Mouse (Mus musculus): ENCODE results near the gene Gch1. TPM values are rescaled to one million over a fixed set of nuclear protein-coding genes. Genes with fewer than 3 reads are reported as not detected.

The Gch1 gene
- total and polyA plus RNA-seq, 3 experiments = 4.4 to 6.6 TPM; not detected in 1

DNA sequence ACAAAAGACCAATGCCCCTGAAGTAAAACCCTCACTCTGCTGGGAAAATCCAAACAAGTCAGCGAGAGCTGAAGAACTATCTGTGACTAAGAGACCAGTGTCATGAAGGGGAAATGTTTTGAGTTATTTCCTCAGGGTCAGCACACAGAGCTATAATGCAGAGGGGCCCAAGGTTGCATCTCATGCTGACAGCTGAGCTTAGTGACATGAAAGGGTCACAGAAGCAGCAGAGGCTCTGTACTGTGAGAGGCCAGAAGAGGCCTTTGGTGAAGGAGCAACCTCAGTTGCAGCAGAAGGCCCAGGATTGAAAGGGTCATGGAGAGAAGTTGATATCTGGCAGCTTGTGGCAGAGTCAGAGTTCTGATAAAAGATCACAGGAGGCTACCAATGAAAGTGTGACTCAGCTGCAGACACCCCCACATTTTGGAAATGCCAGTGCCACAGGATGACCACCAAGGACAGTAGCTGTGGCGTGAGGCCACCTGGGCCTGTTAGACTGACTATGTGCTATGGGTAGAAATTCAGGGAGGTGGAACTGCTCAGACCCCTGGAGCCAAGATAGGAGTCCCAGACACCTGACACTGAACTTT lies 29.1 kb downstream of the Gch1 start:
- Histone ChIP-seq H3K9ac (ENCODE audit: control insufficient read depth, low read depth, low read length, poor library complexity, severe bottlenecking) (no peak overlapping the region), H3K27ac (ENCODE audit: control insufficient read depth, low read depth, low read length) (no peak overlapping the region), H3K9me3 (replicated peaks; ENCODE audit: insufficient read depth, low read length) (no peaks in the 10 kb centered on the region), H3K79me2 (ENCODE audit: control insufficient read depth, insufficient read depth, low read length, poor library complexity) (no peaks in the 10 kb centered on the region), H3K4me3 (ENCODE audit: control insufficient read depth in 1 of 2, insufficient read depth in 1 of 2, low read depth in 2 of 2, low read length in 2 of 2) (no peak overlapping the region), H3K27me3 (ENCODE audit: control insufficient read depth in 1 of 2, insufficient read depth in 2 of 2, low read length in 2 of 2) (no peaks in the 10 kb centered on the region), H3K36me3 (ENCODE audit: control insufficient read depth in 1 of 2, insufficient read depth in 2 of 2, low read length in 2 of 2) (peaks cover 0 to 2% of the 10 kb centered on the region in 2 experiments; a peak in 2 of 4 replicates), H3K4me1 (ENCODE audit: control insufficient read depth in 1 of 2, insufficient read depth in 2 of 2, low read length in 2 of 2) (peaks cover 0 to 3% of the 10 kb centered on the region in 2 experiments; a peak in 1 of 4 replicates)
- no peak for TF ChIP-seq MXI1 (IDR thresholded peaks at IDR 0.05; ENCODE audit: low read depth, low read length)
- no peak for TF ChIP-seq BHLHE40 (IDR thresholded peaks at IDR 0.05; ENCODE audit: borderline replicate concordance, low read depth, low read length)
- no peak for TF ChIP-seq EP300 (IDR thresholded peaks at IDR 0.05; ENCODE audit: low read depth in 1 of 2, low read length in 2 of 2)
- no peak for TF ChIP-seq CHD2 (IDR thresholded peaks at IDR 0.05; ENCODE audit: low read length)
- TF ChIP-seq TCF12 (IDR thresholded peaks at IDR 0.05; ENCODE audit: low read depth, low read length) = no peak
- no peak for TF ChIP-seq RAD21 (IDR thresholded peaks at IDR 0.05; ENCODE audit: low read depth, low read length)
- TF ChIP-seq USF1 (IDR thresholded peaks at IDR 0.05; ENCODE audit: low read depth, low read length) = no peak
- TF ChIP-seq TAL1 (IDR thresholded peaks at IDR 0.05; ENCODE audit: low read length) = no peak
- TF ChIP-seq MYC (IDR thresholded peaks at IDR 0.05; ENCODE audit: low read depth, low read length) = no peak
- TF ChIP-seq JUND (IDR thresholded peaks at IDR 0.05; ENCODE audit: low read depth, low read length) = no peak
- no peak for TF ChIP-seq MAFK (IDR thresholded peaks at IDR 0.05; ENCODE audit: borderline replicate concordance, low read depth, low read length)
- TF ChIP-seq NRF1 (IDR thresholded peaks at IDR 0.05; ENCODE audit: insufficient read depth, low read depth, low read length, poor library complexity, severe bottlenecking) = no peak
- TF ChIP-seq ELF1 (IDR thresholded peaks at IDR 0.05; ENCODE audit: low read depth, low read length) = no peak
- no peak for TF ChIP-seq ZMIZ1 (IDR thresholded peaks at IDR 0.05; ENCODE audit: low read depth, low read length)
- no peak for TF ChIP-seq GATA1 (IDR thresholded peaks at IDR 0.05; ENCODE audit: low read depth, low read length)
- no peak for TF ChIP-seq POLR2A (IDR thresholded peaks at IDR 0.05; ENCODE audit: control insufficient read depth in 1 of 2, insufficient read depth in 1 of 2, low read depth in 1 of 2, low read length in 2 of 2, poor library complexity in 1 of 2)
- TF ChIP-seq ETS1 (IDR thresholded peaks at IDR 0.05; ENCODE audit: low read depth, low read length) = no peak
- no peak for TF ChIP-seq UBTF (IDR thresholded peaks at IDR 0.05; ENCODE audit: borderline replicate concordance, insufficient read depth, low read depth, low read length)
- DNase-seq (ENCODE audit: low read depth, low spot score) = no peak

GRCm38 (mm10) chr14:47154303-47154702 lies 34.9 kb downstream of the Gch1 start:
- peaks cover 0 to 5% of the 10 kb centered on the region in 2 experiments; a peak in 2 of 4 replicates for H3K4me1 ChIP-seq (ENCODE audit: control insufficient read depth in 1 of 2, insufficient read depth in 2 of 2, low read length in 2 of 2)
- no peak overlapping the region for H3K9ac ChIP-seq (ENCODE audit: control insufficient read depth, low read depth, low read length, poor library complexity, severe bottlenecking)
- no peak overlapping the region for H3K27ac ChIP-seq (ENCODE audit: control insufficient read depth, low read depth, low read length)
- H3K4me3 ChIP-seq (ENCODE audit: control insufficient read depth in 1 of 2, insufficient read depth in 1 of 2, low read depth in 2 of 2, low read length in 2 of 2) = no peak overlapping the region
- H3K36me3 ChIP-seq (ENCODE audit: control insufficient read depth in 1 of 2, insufficient read depth in 2 of 2, low read length in 2 of 2) = peaks cover 0 to 2% of the 10 kb centered on the region in 2 experiments; a peak in 1 of 4 replicates
- no peaks in the 10 kb centered on the region for H3K9me3 ChIP-seq (replicated peaks; ENCODE audit: insufficient read depth, low read length)
- H3K27me3 ChIP-seq (ENCODE audit: control insufficient read depth in 1 of 2, insufficient read depth in 2 of 2, low read length in 2 of 2) = no peaks in the 10 kb centered on the region
- DNase-seq (ENCODE audit: low read depth, low spot score) = no peak
- H3K79me2 ChIP-seq (ENCODE audit: control insufficient read depth, insufficient read depth, low read length, poor library complexity) = no peaks in the 10 kb centered on the region
- TF ChIP-seq ETS1 (IDR thresholded peaks at IDR 0.05; ENCODE audit: low read depth, low read length) (no peak), MEF2A (IDR thresholded peaks at IDR 0.05; ENCODE audit: extremely low read depth, insufficient replicate concordance, low read depth, low read length, poor library complexity, severe bottlenecking) (peak; percentile 73; the same call in 1 of the 2 replicates), NRF1 (IDR thresholded peaks at IDR 0.05; ENCODE audit: insufficient read depth, low read depth, low read length, poor library complexity, severe bottlenecking) (no peak), RCOR1 (IDR thresholded peaks at IDR 0.05; ENCODE audit: low read depth, low read length) (peak; percentile 72), SIN3A (IDR thresholded peaks at IDR 0.05; ENCODE audit: low read length) (no peak), TAL1 (IDR thresholded peaks at IDR 0.05; ENCODE audit: low read length) (no peak), ZKSCAN1 (IDR thresholded peaks at IDR 0.05; ENCODE audit: low read depth, low read length) (no peak), RAD21 (IDR thresholded peaks at IDR 0.05; ENCODE audit: low read depth, low read length) (no peak), EP300 (IDR thresholded peaks at IDR 0.05; ENCODE audit: low read depth in 1 of 2, low read length in 2 of 2) (peak in 1 of 2 experiments; percentile 5; a peak in 2 of 4 replicates), SMC3 (IDR thresholded peaks at IDR 0.05; ENCODE audit: low read depth, low read length) (no peak), GATA1 (IDR thresholded peaks at IDR 0.05; ENCODE audit: low read depth, low read length) (peak; percentile 69), TCF12 (IDR thresholded peaks at IDR 0.05; ENCODE audit: low read depth, low read length) (no peak), E2F4 (IDR thresholded peaks at IDR 0.05; ENCODE audit: borderline replicate concordance, low read depth, low read length) (no peak), CHD1 (IDR thresholded peaks at IDR 0.05; ENCODE audit: low read depth, low read length) (no peak), GABPA (IDR thresholded peaks at IDR 0.05; ENCODE audit: low read depth, low read length) (no peak), POLR2AphosphoS5 (IDR thresholded peaks at IDR 0.05; ENCODE audit: borderline replicate concordance, low read depth, low read length) (no peak), BHLHE40 (IDR thresholded peaks at IDR 0.05; ENCODE audit: borderline replicate concordance, low read depth, low read length) (no peak), MYB (IDR thresholded peaks at IDR 0.05; ENCODE audit: low read depth, low read length) (no peak), MAZ (IDR thresholded peaks at IDR 0.05; ENCODE audit: low read depth, low read length) (no peak)

All from MEL (cell line).